Mouse (Mus musculus) hindbrain, embryonic 14.5 days (tissue): ENCODE data around the gene Slc30a9. TPM values are rescaled to one million over a fixed set of nuclear protein-coding genes. Genes with fewer than 3 reads are reported as not detected.

ENCODE experiments used
- ATAC-seq: fragments of 200-750 bp; cut with Nextera tagmentation; 2 replicates; pipeline ENCODE4 v1.8.0; 2017; ENCODE audit warnings: moderate number of reproducible peaks, mild to moderate bottlenecking, moderate TSS enrichment, moderate library complexity; ENCODE audit not compliant: low FRiP score
- DNase-seq: peaks from one replicate; pipeline ENCODE4 v3.0.0-alpha.2; 2015; ENCODE audit warnings: low spot score
- H3K27ac ChIP-seq: fragments of 300-500 bp; sonication (generic); 2 replicates; pipeline ENCODE4 v1.5.1; 2014; ENCODE audit warnings: mild to moderate bottlenecking, moderate library complexity
- H3K27me3 ChIP-seq: fragments of 300-500 bp; sonication (generic); 2 replicates; pipeline ENCODE4 v1.6.1; 2014; ENCODE audit warnings: mild to moderate bottlenecking, low read length, mixed read lengths; ENCODE audit not compliant: control insufficient read depth, insufficient read depth
- H3K36me3 ChIP-seq: fragments of 300-500 bp; sonication (generic); replicated peaks from 2 replicates; pipeline ENCODE4 v1.6.1; 2014; ENCODE audit not compliant: control insufficient read depth, insufficient read depth
- H3K4me1 ChIP-seq: fragments of 300-500 bp; sonication (generic); replicated peaks from 2 replicates; pipeline ENCODE4 v1.6.1; 2014; ENCODE audit warnings: antibody characterized with exemption, low read length, mixed read lengths; ENCODE audit not compliant: control insufficient read depth, insufficient read depth
- H3K4me2 ChIP-seq: fragments of 300-500 bp; sonication (generic); replicated peaks from 2 replicates; pipeline ENCODE4 v1.6.1; 2014; ENCODE audit warnings: mild to moderate bottlenecking, moderate library complexity
- H3K4me3 ChIP-seq: fragments of 300-500 bp; sonication (generic); replicated peaks from 2 replicates; pipeline ENCODE4 v1.5.1; 2014; ENCODE audit warnings: mild to moderate bottlenecking, low read length
- H3K9ac ChIP-seq: fragments of 300-500 bp; sonication (generic); 2 replicates; pipeline ENCODE4 v1.6.1; 2014
- H3K9me3 ChIP-seq: fragments of 300-500 bp; sonication (generic); 2 replicates; pipeline ENCODE4 v1.6.1; 2016; ENCODE audit warnings: low read length; ENCODE audit not compliant: control insufficient read depth
- WGBS: fragments of 180-500 bp; shearing (Covaris S2); extraction: QIAGEN DNeasy Blood & Tissue Kit; methylation state at CpG from one replicate; pipeline ENCODE4 v1.1.7; 2014; 5-methylcytosine and 5-hydroxymethylcytosine counted together
- polyA plus RNA-seq: library from polyadenylated mRNA; unstranded; fragments of >200 nt; fragmentation: Nextera tagmentation; extraction: Ambion mirVana; gene quantifications from 2 replicates; pipeline ENCODE4 v1.2.1, GENCODE M21; 2014

Slc30a9 gene
- 183 and 204 TPM in 2 replicates for polyA plus RNA-seq

DNA sequence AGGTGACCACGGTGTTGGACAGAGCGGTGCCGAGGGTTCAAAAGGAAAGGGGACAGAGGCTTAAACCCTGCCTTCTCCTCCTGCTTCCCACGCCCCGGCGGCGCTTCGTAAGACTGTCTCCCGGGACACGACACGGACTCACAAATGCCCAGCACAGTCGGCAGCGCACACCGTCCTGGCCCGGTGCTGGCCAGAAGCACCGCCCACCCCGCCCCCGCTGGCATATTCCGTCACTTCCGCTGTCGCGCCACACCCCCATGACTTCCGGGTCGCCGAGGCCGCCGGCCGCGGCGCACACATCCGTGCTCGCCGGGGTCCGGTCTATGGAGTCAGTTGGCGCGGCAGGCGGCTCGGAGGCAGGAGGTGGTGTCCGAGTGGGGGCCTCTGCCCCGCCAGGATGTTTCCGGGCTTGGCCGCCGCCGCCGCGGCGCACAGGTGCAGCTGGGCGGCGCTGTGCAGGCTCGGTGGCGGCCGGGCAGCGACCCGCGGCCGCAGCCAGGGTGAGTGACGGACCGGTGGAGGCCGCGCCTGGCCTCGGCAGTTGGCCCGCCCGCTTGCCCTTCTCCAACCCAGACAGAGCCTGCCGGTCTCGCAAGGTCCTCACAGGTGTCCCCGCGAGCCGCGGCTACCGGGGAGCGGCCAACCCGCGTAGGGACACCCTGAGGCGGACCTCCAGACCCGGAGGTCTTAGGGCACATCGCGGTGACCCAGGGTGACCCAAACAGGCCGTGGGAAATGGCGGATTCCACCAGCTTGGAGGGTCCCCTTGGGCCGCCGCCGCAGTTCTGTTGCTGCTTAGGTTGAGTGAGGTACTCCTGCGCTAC lies at the start of gene Slc30a9:
Gene Slc30a9 (plus strand): TSS at position 258 of the 824 bp plus-strand sequence.
- ATAC-seq (peak; percentile 95), DNase-seq (peak; percentile 92)
- no peaks in the 10 kb centered on the region for H3K36me3 ChIP-seq
- peak within 1 kb of the TSS; percentile 92 for H3K4me3 ChIP-seq
- peak within 1 kb of the TSS; percentile 81 for H3K4me2 ChIP-seq
- no peaks in the 10 kb centered on the region for H3K9me3 ChIP-seq
- peak within 1 kb of the TSS; percentile 73 for H3K9ac ChIP-seq
- no peaks in the 10 kb centered on the region for H3K27me3 ChIP-seq
- H3K27ac ChIP-seq = peak within 1 kb of the TSS; percentile 87
- peaks cover 12% of the 10 kb centered on the region for H3K4me1 ChIP-seq
- under 1% methylated on average over 81 of the region's 83 CpGs for WGBS

DNA sequence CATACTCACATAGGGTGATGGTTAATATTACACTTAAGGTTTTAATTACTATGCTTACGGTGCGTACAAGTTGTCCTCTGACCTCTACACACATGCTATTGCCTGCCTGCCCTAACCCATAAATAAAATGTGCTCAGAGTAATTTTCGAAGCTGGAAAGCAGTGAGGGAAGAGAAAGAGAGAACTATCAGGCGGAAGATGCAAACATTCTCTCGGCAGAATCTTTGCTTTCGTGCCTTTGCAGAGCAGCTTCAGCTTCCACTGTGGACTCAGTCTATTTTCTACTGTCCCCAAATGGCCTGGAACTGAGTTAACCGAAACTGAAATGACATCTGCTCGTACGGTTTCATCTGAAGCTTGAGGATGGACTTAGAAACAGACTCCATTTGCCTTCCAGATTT lies 48.3 kb upstream of the Slc30a9 start:
- DNase-seq = no peak
- Histone ChIP-seq H3K4me3 (no peak overlapping the region), H3K36me3 (peaks cover 6% of the 10 kb centered on the region; the same call in 1 of the 2 replicates), H3K9ac (no peak overlapping the region), H3K27me3 (no peaks in the 10 kb centered on the region), H3K4me2 (no peak overlapping the region), H3K9me3 (no peaks in the 10 kb centered on the region), H3K4me1 (peaks cover 8% of the 10 kb centered on the region), H3K27ac (no peak overlapping the region)
- no peak for ATAC-seq
- 91% methylated on average over 9 of the region's 9 CpGs for WGBS

DNA sequence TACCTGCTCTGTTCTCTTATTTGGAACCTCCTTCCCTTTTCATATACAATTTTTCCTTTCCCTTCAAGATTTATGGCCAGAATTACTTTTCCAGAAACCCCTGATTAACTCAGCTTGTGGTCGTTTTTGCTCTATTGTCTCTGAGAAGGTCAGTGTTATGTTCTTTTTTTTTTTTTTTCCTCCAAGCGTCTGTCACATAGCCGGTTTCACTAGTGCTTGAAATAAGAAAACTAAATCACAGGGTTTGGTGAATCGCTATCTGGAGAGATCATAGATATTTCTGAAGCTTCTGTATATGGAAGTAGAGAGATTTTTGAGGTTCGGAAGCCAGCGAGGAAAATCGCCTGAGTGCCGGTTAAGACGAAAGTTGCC lies 46.6 kb upstream of the Slc30a9 start:
- peak; percentile 10; the same call in 1 of the 2 replicates for ATAC-seq
- no peaks in the 10 kb centered on the region for H3K9me3 ChIP-seq
- WGBS = under 1% methylated on average over 9 of the region's 9 CpGs
- peak overlapping the region; percentile 54 for H3K9ac ChIP-seq
- no peaks in the 10 kb centered on the region for H3K27me3 ChIP-seq
- peak overlapping the region; percentile 58 for H3K4me2 ChIP-seq
- H3K27ac ChIP-seq = peak overlapping the region; percentile 32; the same call in 1 of the 2 replicates
- H3K4me1 ChIP-seq = peaks cover 8% of the 10 kb centered on the region
- DNase-seq = no peak
- peaks cover 22% of the 10 kb centered on the region for H3K36me3 ChIP-seq
- peak overlapping the region; percentile 83 for H3K4me3 ChIP-seq

DNA sequence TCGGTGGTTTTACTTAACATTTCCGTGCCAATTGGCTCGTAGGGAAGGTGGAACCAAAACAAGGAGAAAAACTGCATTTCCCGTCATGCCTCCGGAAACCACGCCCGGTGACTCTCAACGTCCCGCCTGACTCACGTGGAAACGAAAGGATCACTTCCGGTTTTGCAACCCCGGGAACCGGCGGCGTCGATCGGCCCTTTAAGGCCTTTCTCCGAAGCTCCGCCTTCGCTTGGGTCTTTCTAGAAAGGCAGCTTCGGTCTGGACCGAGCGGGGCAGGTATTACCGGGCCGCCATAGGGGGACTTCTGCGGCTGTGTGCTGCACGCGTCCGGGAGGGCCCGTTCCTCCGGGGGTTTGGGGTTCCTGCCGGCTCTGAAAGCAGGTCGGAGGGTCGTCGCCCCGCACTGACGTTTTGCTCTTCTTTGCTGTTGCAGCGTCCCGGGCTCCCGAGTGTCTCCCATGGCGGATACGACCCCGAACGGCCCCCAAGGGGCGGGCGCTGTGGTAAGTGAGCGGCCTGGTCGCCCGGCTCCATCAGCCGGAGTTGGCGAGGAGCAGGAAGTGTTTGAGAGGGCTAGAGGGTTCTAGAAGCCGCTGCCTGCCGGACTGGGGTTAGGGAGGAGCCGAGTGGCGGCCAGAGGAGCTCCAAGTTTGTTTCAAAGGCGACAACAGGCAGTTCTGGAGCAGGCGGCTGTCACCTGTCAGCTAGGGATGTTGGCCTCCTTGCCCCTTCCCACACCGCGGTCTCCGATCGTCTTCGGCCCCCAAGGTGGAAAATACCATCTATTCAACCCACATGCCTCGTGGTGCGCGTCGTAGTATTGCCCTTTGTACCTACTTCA lies 46.0 kb upstream of the Slc30a9 start, which contains the start of gene Tmem33:
Gene Tmem33 (plus strand): TSS at position 35 of the 841 bp plus-strand sequence.
- DNase-seq = peak; percentile 96
- Histone ChIP-seq H3K9me3 (no peaks in the 10 kb centered on the region), H3K4me3 (peak within 1 kb of the TSS; percentile 83), H3K4me1 (peaks cover 8% of the 10 kb centered on the region), H3K36me3 (peaks cover 28% of the 10 kb centered on the region), H3K9ac (peak within 1 kb of the TSS; percentile 85), H3K27me3 (no peaks in the 10 kb centered on the region), H3K27ac (peak within 1 kb of the TSS; percentile 93), H3K4me2 (peak within 1 kb of the TSS; percentile 58)
- peak; percentile 90 for ATAC-seq
- under 1% methylated on average over 67 of the region's 67 CpGs for WGBS

DNA sequence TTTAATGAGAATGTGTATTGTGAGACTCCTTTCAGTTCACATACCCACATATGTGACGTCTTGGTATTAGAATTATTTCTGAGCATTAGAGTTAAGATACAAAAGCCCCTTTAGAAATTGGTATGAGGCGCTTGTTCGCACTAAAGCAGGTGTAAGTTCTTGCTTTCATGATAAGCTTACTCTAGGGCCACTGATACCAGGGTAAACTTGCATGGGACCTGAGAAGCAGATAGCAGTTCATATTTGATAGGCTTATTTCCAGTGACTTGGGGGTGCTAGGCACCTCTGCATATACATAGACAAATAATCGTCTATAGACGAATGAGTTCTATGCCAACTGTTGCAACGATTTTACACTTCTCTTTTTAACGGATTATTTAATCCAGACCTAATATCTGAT lies 43.8 kb upstream of the Slc30a9 start:
- 94% methylated on average over 7 of the region's 7 CpGs for WGBS

DNA sequence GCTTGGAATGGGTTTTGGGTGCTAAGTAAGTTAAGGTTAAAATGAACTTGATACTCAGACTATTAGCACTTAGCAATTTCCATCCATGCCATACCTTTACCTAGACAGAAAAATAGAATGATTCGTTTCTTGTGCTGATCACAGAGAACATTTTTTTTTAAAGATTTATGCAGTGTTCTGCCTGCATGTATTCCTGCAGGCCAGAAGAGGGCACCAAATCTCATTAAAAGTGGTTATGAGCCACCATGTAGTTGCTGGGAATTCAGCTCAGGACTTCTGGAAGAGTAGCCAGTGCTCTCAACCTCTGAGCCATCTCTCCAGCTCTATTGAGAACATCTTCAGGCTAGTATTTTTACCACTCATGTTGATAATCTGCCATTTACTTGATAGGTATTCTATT lies 40.6 kb upstream of the Slc30a9 start:
- Histone ChIP-seq H3K27me3 (no peaks in the 10 kb centered on the region), H3K4me1 (peaks cover 8% of the 10 kb centered on the region), H3K36me3 (peaks cover 65% of the 10 kb centered on the region), H3K9me3 (no peaks in the 10 kb centered on the region), H3K4me3 (no peak overlapping the region), H3K9ac (no peak overlapping the region), H3K4me2 (no peak overlapping the region), H3K27ac (no peak overlapping the region)
- no peak for ATAC-seq
- no peak for DNase-seq
- 87% methylated on average over 1 of the region's 1 CpGs for WGBS

More for the DNA sequence above, 43.8 kb upstream of the Slc30a9 start:
- Histone ChIP-seq H3K27me3 (no peaks in the 10 kb centered on the region), H3K4me3 (no peak overlapping the region), H3K27ac (no peak overlapping the region), H3K36me3 (peaks cover 49% of the 10 kb centered on the region), H3K4me2 (no peak overlapping the region), H3K9ac (no peak overlapping the region), H3K4me1 (peaks cover 8% of the 10 kb centered on the region), H3K9me3 (no peaks in the 10 kb centered on the region)
- DNase-seq (no peak), ATAC-seq (no peak)

DNA sequence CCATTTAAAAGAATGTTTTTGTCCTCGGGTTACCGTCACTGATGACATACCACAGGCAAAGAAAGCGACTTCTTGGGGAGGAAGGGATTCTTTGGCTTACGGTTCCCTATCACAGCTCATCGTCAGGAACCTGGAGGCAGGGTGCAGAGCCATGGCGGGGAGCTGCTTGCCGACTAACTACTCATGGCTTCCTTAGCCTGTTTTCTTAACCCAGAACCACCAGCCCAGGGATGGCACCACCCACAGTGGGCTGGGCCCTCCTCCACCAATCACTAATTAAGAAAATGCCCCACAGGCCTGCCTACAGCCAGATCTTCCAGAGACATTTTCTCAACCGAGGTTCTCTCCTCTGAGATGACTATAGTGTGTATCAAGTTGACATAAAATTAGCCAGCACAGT lies 37.4 kb upstream of the Slc30a9 start:
- WGBS = 93% methylated on average over 8 of the region's 8 CpGs
- Histone ChIP-seq H3K9ac (no peak overlapping the region), H3K4me1 (no peaks in the 10 kb centered on the region), H3K4me2 (no peak overlapping the region), H3K9me3 (no peaks in the 10 kb centered on the region), H3K27ac (no peak overlapping the region), H3K4me3 (no peak overlapping the region), H3K27me3 (no peaks in the 10 kb centered on the region), H3K36me3 (peaks cover 51% of the 10 kb centered on the region)
- ATAC-seq (no peak), DNase-seq (no peak)

DNA sequence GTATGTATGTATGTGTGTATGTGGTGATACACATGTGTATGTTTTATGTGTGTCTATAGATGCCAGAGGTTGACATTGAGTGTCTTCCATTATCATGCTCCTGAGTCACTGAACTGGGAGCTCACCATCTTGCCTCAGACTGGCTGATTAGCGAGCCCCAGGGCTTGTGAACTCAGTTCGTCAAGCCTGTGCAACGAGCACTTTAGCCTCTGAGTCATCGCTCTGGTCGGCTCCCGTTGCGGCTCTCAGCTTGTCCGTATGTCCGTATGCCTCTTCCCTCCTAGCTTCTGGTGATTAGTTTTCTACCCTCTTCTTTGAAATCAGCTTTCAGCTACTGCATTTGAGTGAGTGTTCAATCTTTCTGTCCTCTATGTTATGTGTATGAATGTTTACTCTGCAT lies 27.3 kb upstream of the Slc30a9 start:
- no peak for ATAC-seq
- no peak overlapping the region for H3K9ac ChIP-seq

DNA sequence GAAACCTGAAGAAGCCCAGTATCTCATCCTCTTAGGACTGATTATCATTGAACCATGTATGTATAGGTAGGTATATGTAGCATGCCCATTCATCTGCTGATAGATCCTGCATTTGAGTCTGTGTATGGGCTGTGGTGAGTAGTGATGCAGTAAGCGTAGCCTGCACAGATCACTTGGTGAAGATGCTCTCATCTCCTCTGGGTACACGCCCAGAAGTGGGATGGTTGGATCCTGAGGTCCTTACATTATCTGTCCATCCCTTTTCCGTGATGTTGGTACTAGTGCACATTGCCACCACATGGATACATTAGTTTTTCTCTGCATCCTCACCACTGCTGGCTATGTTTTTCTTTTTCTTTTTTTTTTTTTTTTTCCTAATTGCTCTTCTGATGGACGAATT lies 26.9 kb upstream of the Slc30a9 start:
- H3K4me2 ChIP-seq = no peak overlapping the region
- 98% methylated on average over 4 of the region's 4 CpGs for WGBS
- no peak for DNase-seq
- H3K4me1 ChIP-seq = no peaks in the 10 kb centered on the region
- H3K27me3 ChIP-seq = no peaks in the 10 kb centered on the region
- no peaks in the 10 kb centered on the region for H3K9me3 ChIP-seq
- ATAC-seq = no peak
- no peak overlapping the region for H3K27ac ChIP-seq
- H3K9ac ChIP-seq = no peak overlapping the region
- peaks cover 36% of the 10 kb centered on the region for H3K36me3 ChIP-seq
- no peak overlapping the region for H3K4me3 ChIP-seq

More for the DNA sequence above, 27.3 kb upstream of the Slc30a9 start:
- WGBS = 97% methylated on average over 9 of the region's 9 CpGs
- Histone ChIP-seq H3K4me3 (no peak overlapping the region), H3K27ac (no peak overlapping the region), H3K27me3 (no peaks in the 10 kb centered on the region), H3K4me1 (no peaks in the 10 kb centered on the region), H3K36me3 (peaks cover 32% of the 10 kb centered on the region), H3K9me3 (no peaks in the 10 kb centered on the region), H3K4me2 (no peak overlapping the region)
- DNase-seq = no peak
